16 mouse cellular contexts compared by ENCODE assay signal in genomic region chr15:79101531-79101930, GRCm38 (mm10). TPM values are rescaled to one million over a fixed set of nuclear protein-coding genes. Genes with fewer than 3 reads are reported as not detected.
DNase-seq lines count a peak whose midpoint lies in the region; ATAC-seq and TF ChIP-seq lines count a peak whose summit lies in the region.
"Had no signal": no experiment of that assay in that cellular context is flagged by ENCODE, and none has a peak within 500 bp of the region (broad histone marks: within the 10 kb centered on the region; RNA-seq: fewer than 3 reads in every experiment).

No protein-coding gene starts in this region.

- TF ChIP-seq CTCF in cortical plate, adult 2 months (IDR thresholded peaks at IDR 0.05; ENCODE audit: extremely low read depth, insufficient read depth, low read length): no peak

- H3K4me3 ChIP-seq in heart, embryonic 10.5 days: no peak overlapping the region
- no peak overlapping the region for H3K4me3 ChIP-seq in cortical plate, adult 2 months (ENCODE audit: insufficient read depth, low read length)
- H3K4me3 ChIP-seq in limb, embryonic 14.5 days (replicated peaks; ENCODE audit: low read length): no peak overlapping the region
- no peak overlapping the region for H3K4me3 ChIP-seq in midbrain, embryonic 15.5 days
- H3K4me3 ChIP-seq: heart, adult 2 months; kidney, embryonic 15.5 days; liver, embryonic 12.5 days had no signal

- no peaks in the 10 kb centered on the region for H3K9me3 ChIP-seq in heart, embryonic 10.5 days
- no peaks in the 10 kb centered on the region for H3K9me3 ChIP-seq in limb, embryonic 14.5 days (ENCODE audit: control insufficient read depth, low read length)
- H3K9me3 ChIP-seq in midbrain, embryonic 15.5 days: no peaks in the 10 kb centered on the region
- H3K9me3 ChIP-seq: G1E; kidney, embryonic 15.5 days; liver, embryonic 12.5 days had no signal

- intact Hi-C loops in heart, postnatal 10 days (cut with DNase I): no loop called here

- H3K4me2 ChIP-seq in limb, embryonic 14.5 days (replicated peaks; ENCODE audit: low read depth, low read length, severe bottlenecking): no peak overlapping the region
- H3K4me2 ChIP-seq in midbrain, embryonic 15.5 days: no peak overlapping the region
- H3K4me2 ChIP-seq: kidney, embryonic 15.5 days; liver, embryonic 12.5 days had no signal

- H3K27ac ChIP-seq in heart, embryonic 10.5 days: peak overlapping the region; percentile 91
- H3K27ac ChIP-seq in cortical plate, adult 2 months (ENCODE audit: insufficient read depth, low read length): peak overlapping the region; percentile 85
- H3K27ac ChIP-seq in limb, embryonic 14.5 days (replicated peaks; ENCODE audit: low read depth, low read length): 0 out of 2 replicates have a peak overlapping the region, but pooled peaks have one; percentile 26
- H3K27ac ChIP-seq in midbrain, embryonic 15.5 days: no peak overlapping the region
- H3K27ac ChIP-seq: heart, adult 2 months; kidney, embryonic 15.5 days; liver, embryonic 12.5 days had no signal

- no peaks in the 10 kb centered on the region for H3K27me3 ChIP-seq in heart, embryonic 10.5 days (ENCODE audit: insufficient read depth, poor library complexity, severe bottlenecking)
- no peaks in the 10 kb centered on the region for H3K27me3 ChIP-seq in limb, embryonic 14.5 days (ENCODE audit: control insufficient read depth, insufficient read depth, low read length)
- H3K27me3 ChIP-seq in midbrain, embryonic 15.5 days (replicated peaks): no peaks in the 10 kb centered on the region
- H3K27me3 ChIP-seq: kidney, embryonic 15.5 days had no signal

- no peaks in the 10 kb centered on the region for H3K36me3 ChIP-seq in heart, embryonic 10.5 days
- H3K36me3 ChIP-seq in limb, embryonic 14.5 days (ENCODE audit: control insufficient read depth, insufficient read depth, low read length): no peaks in the 10 kb centered on the region
- no peaks in the 10 kb centered on the region for H3K36me3 ChIP-seq in midbrain, embryonic 15.5 days (replicated peaks)
- H3K36me3 ChIP-seq: kidney, embryonic 15.5 days; liver, embryonic 12.5 days had no signal

- no peak overlapping the region for H3K9ac ChIP-seq in limb, embryonic 14.5 days (ENCODE audit: low read depth, low read length, severe bottlenecking)
- H3K9ac ChIP-seq in midbrain, embryonic 15.5 days: no peak overlapping the region
- H3K9ac ChIP-seq: kidney, embryonic 15.5 days; liver, embryonic 12.5 days had no signal

- TF ChIP-seq POLR2A in cortical plate, adult 2 months (IDR thresholded peaks at IDR 0.05; ENCODE audit: extremely low read depth, insufficient read depth, low read length): no peak
- TF ChIP-seq POLR2A in limb, embryonic 14.5 days (IDR thresholded peaks at IDR 0.05; ENCODE audit: borderline replicate concordance, extremely low read depth, insufficient read depth, insufficient read length): no peak

- no peak for DNase-seq in heart, embryonic 10.5 days (ENCODE audit: low spot score)
- DNase-seq in heart, postnatal 10 days: no peak
- DNase-seq in layer of hippocampus, adult 11-12 months (ENCODE audit: low spot score): peak; percentile 41
- no peak for DNase-seq in layer of hippocampus, postnatal 10 days (ENCODE audit: low spot score in 2 of 2)
- DNase-seq in limb, embryonic 14.5 days (ENCODE audit: low spot score): no peak
- no peak for DNase-seq in gastrocnemius, postnatal 4 days (ENCODE audit: low spot score in 2 of 2)
- DNase-seq: adrenal gland, postnatal 25 days; cerebellum, postnatal 36 days; heart, adult 2 months; lung, postnatal 10 days; thymus, adult 18-20 months had no signal

- ATAC-seq in limb, embryonic 14.5 days (ENCODE audit: low FRiP score, low read depth): no peak
- ATAC-seq in midbrain, embryonic 15.5 days (replicated peaks): no peak
- ATAC-seq: liver, embryonic 12.5 days had no signal

- H3K4me1 ChIP-seq in heart, embryonic 10.5 days: peaks cover 59% of the 10 kb centered on the region
- peaks cover 3% of the 10 kb centered on the region for H3K4me1 ChIP-seq in cortical plate, adult 2 months (ENCODE audit: control insufficient read depth, insufficient read depth, low read length)
- H3K4me1 ChIP-seq in limb, embryonic 14.5 days (ENCODE audit: control insufficient read depth, insufficient read depth, low read length): peaks cover 8% of the 10 kb centered on the region
- no peaks in the 10 kb centered on the region for H3K4me1 ChIP-seq in midbrain, embryonic 15.5 days

RNA-seq across cellular contexts. Expression of gene Micall1, which starts 7.2 kb away (rescaled TPM):
- polyA plus RNA-seq in heart, embryonic 10.5 days (2016; fragmentation: Nextera tagmentation; extraction: Ambion mirVana): 13.1 and 14.5 TPM in 2 replicates
- 10 to 100 TPM; 80.2 to 82.8 TPM for total RNA-seq in heart, postnatal 10 days (2021)
- total RNA-seq in layer of hippocampus, postnatal 10 days (2021): 10 to 100 TPM; 30.4 to 33.0 TPM
- polyA plus RNA-seq in cortical plate, adult 2 months (2012; rRNA removed): 25.0 and 27.6 TPM in 2 replicates
- polyA plus RNA-seq in limb, embryonic 14.5 days (2012; rRNA removed): 31.0 and 35.4 TPM in 2 replicates
- 12.8 and 14.8 TPM in 2 replicates for polyA plus RNA-seq in limb, embryonic 14.5 days (2014; fragmentation: Nextera tagmentation; extraction: Ambion mirVana)
- polyA plus RNA-seq in midbrain, embryonic 15.5 days (2015; fragmentation: Nextera tagmentation; extraction: Ambion mirVana): 13.9 and 15.8 TPM in 2 replicates
- total RNA-seq in gastrocnemius, postnatal 4 days (2021): 10 to 100 TPM; 26.5 to 29.4 TPM

RNA-seq across cellular contexts. Expression of gene Eif3l, which starts 26.6 kb away (rescaled TPM):
- 201 and 226 TPM in 2 replicates for polyA plus RNA-seq in heart, embryonic 10.5 days (2016; fragmentation: Nextera tagmentation; extraction: Ambion mirVana)
- 10 to 100 TPM; 94.5 to 95.7 TPM for total RNA-seq in heart, postnatal 10 days (2021)
- 100 to 1,000 TPM in 1 of 2 experiments, 10 to 100 TPM in 1; 94.6 to 102 TPM for total RNA-seq in layer of hippocampus, postnatal 10 days (2021)
- polyA plus RNA-seq in cortical plate, adult 2 months (2012; rRNA removed): 86.8 and 93.0 TPM in 2 replicates
- polyA plus RNA-seq in limb, embryonic 14.5 days (2012; rRNA removed): 198 and 206 TPM in 2 replicates
- 214 and 219 TPM in 2 replicates for polyA plus RNA-seq in limb, embryonic 14.5 days (2014; fragmentation: Nextera tagmentation; extraction: Ambion mirVana)
- 165 and 167 TPM in 2 replicates for polyA plus RNA-seq in midbrain, embryonic 15.5 days (2015; fragmentation: Nextera tagmentation; extraction: Ambion mirVana)
- total RNA-seq in gastrocnemius, postnatal 4 days (2021): 100 to 1,000 TPM; 106 to 111 TPM

RNA-seq across cellular contexts. Expression of gene Ankrd54, which starts 38.8 kb away (rescaled TPM):
- 34.8 and 48.7 TPM in 2 replicates for polyA plus RNA-seq in heart, embryonic 10.5 days (2016; fragmentation: Nextera tagmentation; extraction: Ambion mirVana)
- total RNA-seq in heart, postnatal 10 days (2021): 10 to 100 TPM in 1 of 2 experiments, 1 to 10 TPM in 1; 9.1 to 10.7 TPM
- 10 to 100 TPM; 19.5 to 22.2 TPM for total RNA-seq in layer of hippocampus, postnatal 10 days (2021)
- polyA plus RNA-seq in cortical plate, adult 2 months (2012; rRNA removed): 26.5 and 28.2 TPM in 2 replicates
- 58.3 and 72.3 TPM in 2 replicates for polyA plus RNA-seq in limb, embryonic 14.5 days (2012; rRNA removed)
- 44.4 and 54.3 TPM in 2 replicates for polyA plus RNA-seq in limb, embryonic 14.5 days (2014; fragmentation: Nextera tagmentation; extraction: Ambion mirVana)
- polyA plus RNA-seq in midbrain, embryonic 15.5 days (2015; fragmentation: Nextera tagmentation; extraction: Ambion mirVana): 61.0 and 64.3 TPM in 2 replicates
- 10 to 100 TPM; 11.6 to 13.5 TPM for total RNA-seq in gastrocnemius, postnatal 4 days (2021)

RNA-seq across cellular contexts. Expression of gene Polr2f, which starts 39.3 kb away (rescaled TPM):
- 289 and 326 TPM in 2 replicates for polyA plus RNA-seq in heart, embryonic 10.5 days (2016; fragmentation: Nextera tagmentation; extraction: Ambion mirVana)
- total RNA-seq in heart, postnatal 10 days (2021): 100 to 1,000 TPM; 118 to 130 TPM
- total RNA-seq in layer of hippocampus, postnatal 10 days (2021): 100 to 1,000 TPM; 120 to 138 TPM
- 131 and 134 TPM in 2 replicates for polyA plus RNA-seq in cortical plate, adult 2 months (2012; rRNA removed)
- polyA plus RNA-seq in limb, embryonic 14.5 days (2012; rRNA removed): 116 and 192 TPM in 2 replicates
- 326 and 334 TPM in 2 replicates for polyA plus RNA-seq in limb, embryonic 14.5 days (2014; fragmentation: Nextera tagmentation; extraction: Ambion mirVana)
- polyA plus RNA-seq in midbrain, embryonic 15.5 days (2015; fragmentation: Nextera tagmentation; extraction: Ambion mirVana): 229 and 243 TPM in 2 replicates
- total RNA-seq in gastrocnemius, postnatal 4 days (2021): 10 to 100 TPM; 72.2 to 92.4 TPM

RNA-seq across cellular contexts. Expression of gene 1700088E04Rik, which starts 39.5 kb away (rescaled TPM):
- polyA plus RNA-seq in heart, embryonic 10.5 days (2016; fragmentation: Nextera tagmentation; extraction: Ambion mirVana): 6.0 and 8.1 TPM in 2 replicates
- 1 to 10 TPM; 1.8 to 2.3 TPM for total RNA-seq in heart, postnatal 10 days (2021)
- 10 to 100 TPM; 14.7 to 15.4 TPM for total RNA-seq in layer of hippocampus, postnatal 10 days (2021)
- 16.5 and 17.1 TPM in 2 replicates for polyA plus RNA-seq in cortical plate, adult 2 months (2012; rRNA removed)
- 3.8 and 4.7 TPM in 2 replicates for polyA plus RNA-seq in limb, embryonic 14.5 days (2012; rRNA removed)
- 6.1 and 7.1 TPM in 2 replicates for polyA plus RNA-seq in limb, embryonic 14.5 days (2014; fragmentation: Nextera tagmentation; extraction: Ambion mirVana)
- polyA plus RNA-seq in midbrain, embryonic 15.5 days (2015; fragmentation: Nextera tagmentation; extraction: Ambion mirVana): 15.1 and 19.1 TPM in 2 replicates
- 1 to 10 TPM in 1 of 2 experiments, under 1 TPM in 1; 0.96 to 1.6 TPM for total RNA-seq in gastrocnemius, postnatal 4 days (2021)
